Mouse (Mus musculus) brain, embryonic 14.5 days (tissue): ENCODE results near the gene Gm39566.

Experiments
- CTCF ChIP-seq: fragments of 200-500 bp; IDR thresholded peaks from 2 replicates; pipeline ENCODE4 v1.5.1; 2012; ENCODE audit warnings: inconsistent platforms, mild to moderate bottlenecking, moderate library complexity, borderline replicate concordance; ENCODE audit not compliant: insufficient read depth, insufficient read length; ENCODE audit errors: extremely low read depth
- POLR2A ChIP-seq: fragments of 200-500 bp; IDR thresholded peaks from 2 replicates; pipeline ENCODE4 v1.6.1; 2012; ENCODE audit warnings: mild to moderate bottlenecking, inconsistent platforms, borderline replicate concordance; ENCODE audit not compliant: poor library complexity, insufficient read depth, insufficient read length, severe bottlenecking; ENCODE audit errors: extremely low read depth

DNA sequence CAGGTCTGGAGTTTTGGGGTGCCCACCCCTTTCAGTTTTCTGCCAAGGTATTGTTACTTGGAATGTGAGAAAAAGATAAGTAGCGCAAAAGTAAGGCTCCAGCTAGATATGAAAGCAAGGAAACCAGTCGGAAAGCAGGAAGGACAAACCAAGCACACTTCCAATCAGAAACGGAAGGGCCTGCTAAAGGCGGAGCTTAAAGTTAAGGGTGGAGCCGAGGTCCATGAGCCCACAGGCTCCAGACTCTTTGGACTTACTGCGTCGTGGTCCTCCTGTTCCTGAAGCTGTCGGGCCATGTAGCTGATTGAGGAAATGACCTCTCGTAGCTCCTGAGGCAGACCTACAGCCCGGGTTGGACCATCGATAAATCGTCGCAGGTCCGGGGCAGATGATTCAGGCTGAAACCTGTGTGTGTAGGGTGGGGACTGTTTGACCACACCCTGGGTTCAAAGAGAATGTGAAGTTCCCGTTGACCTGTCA lies 30.3 kb downstream of the Gm39566 start:
- no peak for TF ChIP-seq POLR2A
- no peak for TF ChIP-seq CTCF
